Mouse (Mus musculus): ENCODE data around the gene Zfp804a.

Gene Zfp804a

DNA sequence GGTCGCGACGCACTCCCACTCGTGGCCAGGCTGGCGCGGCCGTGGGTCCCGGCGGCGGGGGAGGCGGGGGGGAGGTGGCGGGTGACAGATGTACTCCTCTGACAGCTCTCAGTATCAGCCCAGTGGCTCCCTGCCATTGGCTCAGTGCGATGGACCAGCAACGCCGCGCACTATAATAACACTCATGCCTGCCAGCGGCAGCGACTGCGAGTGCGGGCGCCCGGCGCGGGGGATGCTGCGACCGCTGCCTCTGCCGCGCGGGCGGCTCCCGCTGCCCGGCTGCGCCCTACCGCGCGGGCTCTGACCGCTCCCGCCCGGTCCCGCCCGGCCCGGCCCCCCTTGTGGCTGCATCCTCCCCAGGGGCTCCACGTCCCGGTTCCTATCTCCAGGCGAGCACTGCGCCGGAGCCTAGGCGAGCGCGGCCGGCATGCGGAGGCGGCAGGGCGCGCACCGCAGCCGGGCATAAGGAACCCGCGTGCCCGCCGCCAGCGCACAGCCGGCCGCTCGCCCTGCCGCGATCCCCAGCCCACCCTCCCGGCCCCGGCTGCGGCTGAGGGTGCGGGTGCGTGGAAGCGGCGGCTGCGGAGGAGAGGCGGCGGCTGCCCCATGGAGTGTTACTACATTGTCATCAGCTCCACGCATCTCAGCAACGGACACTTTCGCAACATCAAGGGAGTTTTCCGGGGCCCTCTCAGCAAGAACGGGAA lies at the start of gene Zfp804a:
TSS of gene Zfp804a (plus strand) at position 38 of the 707 bp plus-strand sequence.
- in situ Hi-C loops (cut with MboI; ENCODE audit: low pct_unique_long_range_greater_than_20kb in 1 of 2, low sequenced_read_pairs in 2 of 2, unreplicated experiment in 1 of 2), result no loop called here

GRCm38 (mm10) chr2:82051635-82052034 lies 1.4 kb upstream of the Zfp804a start:
- in situ Hi-C loops (cut with MboI; ENCODE audit: low pct_unique_long_range_greater_than_20kb in 1 of 2, low sequenced_read_pairs in 2 of 2, unreplicated experiment in 1 of 2), result no loop called here

DNA sequence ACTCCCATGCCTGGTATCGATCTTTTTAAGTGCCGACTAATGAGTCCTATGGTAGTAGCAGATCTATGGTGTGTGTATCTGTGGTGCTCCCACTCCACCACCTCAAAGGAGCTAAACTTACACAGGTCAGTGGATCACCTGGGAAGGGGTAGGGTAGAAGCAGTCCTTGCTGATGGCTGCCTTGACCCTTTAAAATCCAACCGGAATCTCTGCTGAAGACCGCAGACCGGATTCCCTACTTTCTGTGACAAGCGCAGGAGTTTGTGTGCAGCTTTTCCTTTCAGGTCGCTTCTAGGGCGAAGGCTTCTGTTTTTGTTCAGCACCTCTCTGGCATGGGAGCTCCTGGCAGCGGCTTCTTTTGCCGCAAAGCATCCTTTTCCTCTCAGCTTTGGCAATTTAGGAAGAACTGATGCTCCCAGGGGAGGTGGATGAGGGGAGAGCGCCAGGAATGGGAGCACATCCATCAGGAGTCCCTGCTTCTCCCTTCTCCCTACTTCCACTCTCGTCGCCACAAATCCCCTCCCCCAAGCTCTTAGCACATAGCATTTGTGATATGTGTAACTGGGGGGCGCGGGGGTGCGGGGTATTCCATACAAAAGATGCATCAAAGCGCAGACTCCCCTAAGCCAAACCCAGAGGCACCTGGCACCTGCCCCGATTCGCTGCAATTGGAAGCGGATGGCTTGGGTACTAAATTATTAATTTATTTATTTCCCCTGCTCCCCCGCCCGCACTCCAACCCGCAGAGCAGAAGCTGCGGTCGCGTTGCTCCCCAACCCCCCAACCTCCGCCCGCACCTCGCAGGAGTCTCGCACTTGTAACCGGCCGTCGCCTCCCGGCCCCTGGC lies 461 bp upstream of the Zfp804a start:
- in situ Hi-C loops (cut with MboI; ENCODE audit: low pct_unique_long_range_greater_than_20kb in 1 of 2, low sequenced_read_pairs in 2 of 2, unreplicated experiment in 1 of 2), result no loop called here

DNA sequence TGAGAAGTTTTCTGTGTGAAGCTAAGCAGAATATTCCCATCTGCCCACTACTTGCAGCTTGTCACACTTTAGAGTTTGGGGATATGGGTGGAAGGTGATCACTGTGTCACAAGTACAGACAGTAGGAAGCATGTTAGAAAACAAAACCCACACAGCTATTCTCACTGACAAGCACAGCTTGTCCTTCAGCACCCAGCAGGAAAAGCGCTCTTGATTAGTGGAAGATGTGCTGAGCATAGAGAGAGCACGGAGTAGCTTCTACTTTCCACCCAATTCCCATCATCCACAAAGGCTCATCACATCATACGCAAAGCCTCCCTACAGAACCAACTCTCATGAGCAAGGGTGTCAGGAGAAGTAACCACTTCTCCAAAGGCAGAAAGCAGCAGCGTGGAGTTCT lies 1.4 kb downstream of the Zfp804a start:
- in situ Hi-C loops (cut with MboI; ENCODE audit: low pct_unique_long_range_greater_than_20kb in 1 of 2, low sequenced_read_pairs in 2 of 2, unreplicated experiment in 1 of 2), result no loop called here

- in situ Hi-C loops (cut with MboI; ENCODE audit: low pct_unique_long_range_greater_than_20kb in 1 of 2, low sequenced_read_pairs in 2 of 2, unreplicated experiment in 1 of 2), result no loop called here
Measured at GRCm38 (mm10) chr2:82064671-82065070, 11.6 kb downstream of the Zfp804a start.

- in situ Hi-C loops (cut with MboI; ENCODE audit: low pct_unique_long_range_greater_than_20kb in 1 of 2, low sequenced_read_pairs in 2 of 2, unreplicated experiment in 1 of 2), result no loop called here
Measured at GRCm38 (mm10) chr2:82067912-82068311, 14.9 kb downstream of the Zfp804a start.

DNA sequence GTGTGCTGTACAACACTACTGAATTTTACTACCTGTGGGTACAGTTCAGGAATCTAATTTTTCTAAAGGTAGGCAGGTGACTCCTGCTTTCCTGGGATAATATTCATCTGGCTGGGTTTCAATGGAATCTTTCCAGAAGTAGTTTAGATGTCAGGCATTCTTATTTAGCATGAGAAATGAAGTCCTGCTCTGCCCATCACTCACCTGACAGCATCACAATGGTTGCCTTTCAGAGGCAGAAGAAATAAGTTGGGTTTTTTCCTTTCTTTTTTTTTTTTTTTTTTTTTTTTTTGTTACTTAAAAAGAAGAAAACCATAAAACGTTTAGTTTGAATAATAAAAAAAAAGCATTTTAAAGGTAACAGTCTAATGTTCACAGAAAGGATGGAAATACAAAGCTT lies 16.1 kb downstream of the Zfp804a start:
- in situ Hi-C loops (cut with MboI; ENCODE audit: low pct_unique_long_range_greater_than_20kb in 1 of 2, low sequenced_read_pairs in 2 of 2, unreplicated experiment in 1 of 2), result no loop called here

DNA sequence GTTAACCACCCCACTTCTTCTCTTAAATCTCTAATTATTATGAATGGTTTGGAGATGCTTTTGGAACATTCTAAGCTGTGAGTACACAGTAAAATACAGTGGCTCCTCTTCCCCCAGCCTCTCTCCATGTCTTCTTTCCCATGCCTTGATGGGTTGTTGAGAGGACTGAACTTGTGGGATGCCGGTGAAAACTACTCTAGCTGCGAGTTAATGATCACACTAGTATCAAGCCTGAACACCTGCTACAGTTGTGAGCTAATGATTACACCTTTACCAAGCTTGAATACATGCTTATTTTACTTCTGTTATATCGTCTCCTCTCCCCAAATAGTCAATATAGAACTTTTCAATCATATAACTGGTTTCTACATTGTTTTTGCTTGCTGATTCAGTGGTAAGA lies 23.9 kb downstream of the Zfp804a start:
- in situ Hi-C loops (cut with MboI; ENCODE audit: low pct_unique_long_range_greater_than_20kb in 1 of 2, low sequenced_read_pairs in 2 of 2, unreplicated experiment in 1 of 2), result no loop called here

GRCm38 (mm10) chr2:82078287-82078994 lies 25.4 kb downstream of the Zfp804a start:
- in situ Hi-C loops (cut with MboI; ENCODE audit: low pct_unique_long_range_greater_than_20kb in 1 of 2, low sequenced_read_pairs in 2 of 2, unreplicated experiment in 1 of 2), result no loop called here

DNA sequence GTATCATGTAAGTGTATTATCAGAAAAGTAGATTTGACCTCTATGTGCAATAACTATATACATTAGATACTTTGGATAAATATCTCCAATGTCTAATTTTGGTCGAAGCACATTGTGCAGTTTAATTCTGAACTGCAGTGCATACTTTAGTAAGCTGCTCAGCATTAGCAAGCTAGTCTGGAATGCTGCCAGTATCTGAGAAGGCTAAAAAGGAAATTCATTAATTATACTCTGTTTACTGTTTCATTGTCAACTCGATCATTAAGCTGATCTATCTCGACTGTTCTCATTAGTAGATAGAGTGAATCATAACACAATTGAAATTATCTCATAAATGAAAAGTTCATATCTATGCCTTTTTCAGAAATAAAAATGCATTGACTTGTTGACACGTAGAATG lies 27.7 kb downstream of the Zfp804a start:
- in situ Hi-C loops (cut with MboI; ENCODE audit: low pct_unique_long_range_greater_than_20kb in 1 of 2, low sequenced_read_pairs in 2 of 2, unreplicated experiment in 1 of 2), result no loop called here

GRCm38 (mm10) chr2:82113148-82113547 lies 60.1 kb downstream of the Zfp804a start:
- in situ Hi-C loops (cut with MboI; ENCODE audit: low pct_unique_long_range_greater_than_20kb in 1 of 2, low sequenced_read_pairs in 2 of 2, unreplicated experiment in 1 of 2), result no loop called here

DNA sequence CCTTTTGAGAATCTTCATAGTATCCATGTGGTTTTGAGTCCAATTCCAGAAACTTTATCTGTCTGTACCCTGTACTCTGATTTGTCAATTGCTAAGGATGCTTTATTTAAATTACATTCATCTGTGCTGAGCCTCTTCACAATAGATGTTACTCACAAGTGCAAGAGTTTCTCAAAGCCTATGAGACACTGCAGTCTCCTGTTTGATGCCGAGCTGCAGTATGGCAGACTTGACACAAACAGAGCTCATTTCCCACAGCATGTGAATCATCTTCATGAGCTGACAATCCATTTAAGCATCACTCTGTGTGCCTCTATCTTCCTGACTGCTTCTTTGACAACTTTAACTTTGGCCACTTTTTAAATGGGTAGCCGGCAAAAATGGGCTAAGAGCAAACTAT lies 60.6 kb downstream of the Zfp804a start:
- in situ Hi-C loops (cut with MboI; ENCODE audit: low pct_unique_long_range_greater_than_20kb in 1 of 2, low sequenced_read_pairs in 2 of 2, unreplicated experiment in 1 of 2), result no loop called here

GRCm38 (mm10) chr2:82119577-82119976 lies 66.6 kb downstream of the Zfp804a start:
- in situ Hi-C loops (cut with MboI; ENCODE audit: low pct_unique_long_range_greater_than_20kb in 1 of 2, low sequenced_read_pairs in 2 of 2, unreplicated experiment in 1 of 2), result no loop called here

- in situ Hi-C loops (cut with MboI; ENCODE audit: low pct_unique_long_range_greater_than_20kb in 1 of 2, low sequenced_read_pairs in 2 of 2, unreplicated experiment in 1 of 2), result no loop called here
Measured at GRCm38 (mm10) chr2:82178693-82179092, 125.7 kb downstream of the Zfp804a start.

GRCm38 (mm10) chr2:82181010-82181409 lies 128.0 kb downstream of the Zfp804a start:
- in situ Hi-C loops (cut with MboI; ENCODE audit: low pct_unique_long_range_greater_than_20kb in 1 of 2, low sequenced_read_pairs in 2 of 2, unreplicated experiment in 1 of 2), result no loop called here

DNA sequence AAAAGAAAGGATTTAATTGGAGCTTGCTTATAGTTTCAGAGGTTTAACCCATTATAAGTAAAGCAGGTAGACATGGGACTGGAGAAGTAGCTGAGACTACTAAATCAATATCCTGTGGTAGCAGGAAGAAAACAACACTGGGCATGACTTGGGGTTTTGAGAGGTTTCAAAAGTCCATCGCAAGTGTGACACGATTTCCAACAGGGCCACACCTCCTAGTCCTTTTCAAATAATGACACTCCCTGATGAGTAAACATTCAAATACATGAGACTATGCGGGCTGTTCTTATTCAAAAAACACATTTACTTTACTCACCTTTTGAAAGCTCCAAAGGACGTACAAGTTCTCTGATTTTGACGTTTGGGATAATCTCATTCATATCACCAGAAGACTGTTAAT lies 146.9 kb downstream of the Zfp804a start:
- in situ Hi-C loops (cut with MboI; ENCODE audit: low pct_unique_long_range_greater_than_20kb in 1 of 2, low sequenced_read_pairs in 2 of 2, unreplicated experiment in 1 of 2), result no loop called here

GRCm38 (mm10) chr2:82200616-82201015 lies 147.6 kb downstream of the Zfp804a start:
- in situ Hi-C loops (cut with MboI; ENCODE audit: low pct_unique_long_range_greater_than_20kb in 1 of 2, low sequenced_read_pairs in 2 of 2, unreplicated experiment in 1 of 2), result no loop called here

DNA sequence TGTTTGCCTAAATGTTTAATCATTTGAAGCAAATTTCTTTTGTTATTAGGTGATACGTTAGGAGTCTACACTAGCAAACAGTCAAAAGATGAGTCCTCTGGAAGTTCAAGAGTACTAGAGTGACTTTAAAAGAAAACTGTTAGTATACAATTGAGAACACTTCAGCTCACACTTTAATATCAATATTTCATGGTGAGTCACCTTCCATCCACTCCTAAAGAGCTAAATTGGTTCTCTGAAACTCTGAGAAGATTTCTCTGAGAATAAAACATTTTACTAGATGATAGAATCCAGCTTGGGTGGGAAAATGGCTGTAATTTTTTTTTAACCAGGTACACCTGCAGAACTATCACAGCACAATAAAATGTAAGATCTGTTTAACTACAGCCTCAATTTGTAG lies 157.6 kb downstream of the Zfp804a start:
- in situ Hi-C loops (cut with MboI; ENCODE audit: low pct_unique_long_range_greater_than_20kb in 1 of 2, low sequenced_read_pairs in 2 of 2, unreplicated experiment in 1 of 2), result no loop called here

GRCm38 (mm10) chr2:82211972-82212371 lies 158.9 kb downstream of the Zfp804a start:
- in situ Hi-C loops (cut with MboI; ENCODE audit: low pct_unique_long_range_greater_than_20kb in 1 of 2, low sequenced_read_pairs in 2 of 2, unreplicated experiment in 1 of 2), result no loop called here

Data from mouse embryonic stem cell (cell line).